Mouse (Mus musculus) kidney, embryonic 14.5 days (tissue): ENCODE data around the gene Myoc. TPM values are rescaled to one million over a fixed set of nuclear protein-coding genes. Genes with fewer than 3 reads are reported as not detected.

ENCODE experiments used
- ATAC-seq: fragments of 200-750 bp; cut with Nextera tagmentation; 2 replicates; pipeline ENCODE4 v1.8.0; 2017; ENCODE audit warnings: moderate number of reproducible peaks, mild to moderate bottlenecking, moderate TSS enrichment, moderate library complexity; ENCODE audit not compliant: low FRiP score, low TSS enrichment
- H3K27ac ChIP-seq: fragments of 300-500 bp; sonication (generic); 2 replicates; pipeline ENCODE4 v1.5.1; 2014; ENCODE audit warnings: low read depth, mild to moderate bottlenecking, low read length, moderate library complexity, mixed read lengths
- H3K27me3 ChIP-seq: fragments of 300-500 bp; sonication (generic); 2 replicates; pipeline ENCODE4 v1.6.1; 2014; ENCODE audit warnings: mild to moderate bottlenecking, low read length; ENCODE audit not compliant: control insufficient read depth, insufficient read depth
- H3K36me3 ChIP-seq: fragments of 300-500 bp; sonication (generic); 2 replicates; pipeline ENCODE4 v1.6.1; 2014; ENCODE audit warnings: low read length, mixed read lengths; ENCODE audit not compliant: control insufficient read depth, insufficient read depth
- H3K4me1 ChIP-seq: fragments of 300-500 bp; sonication (generic); 2 replicates; pipeline ENCODE4 v1.6.1; 2014; ENCODE audit warnings: low read length, mixed read lengths; ENCODE audit not compliant: control insufficient read depth, insufficient read depth
- H3K4me2 ChIP-seq: fragments of 300-500 bp; sonication (generic); replicated peaks from 2 replicates; pipeline ENCODE4 v1.6.1; 2014; ENCODE audit warnings: low read depth, mild to moderate bottlenecking, low read length
- H3K4me3 ChIP-seq: fragments of 300-500 bp; sonication (generic); 2 replicates; pipeline ENCODE4 v1.5.1; 2014; ENCODE audit warnings: mild to moderate bottlenecking, low read length
- H3K9ac ChIP-seq: fragments of 300-500 bp; sonication (generic); 2 replicates; pipeline ENCODE4 v1.6.1; 2014; ENCODE audit warnings: low read depth, mild to moderate bottlenecking, low read length, moderate library complexity
- H3K9me3 ChIP-seq: fragments of 300-500 bp; sonication (generic); 2 replicates; pipeline ENCODE4 v1.6.1; 2016; ENCODE audit warnings: low read length; ENCODE audit not compliant: control insufficient read depth
- WGBS: fragments of 180-500 bp; shearing (Covaris S2); extraction: QIAGEN DNeasy Blood & Tissue Kit; methylation state at CpG from one replicate; pipeline ENCODE4 v1.1.7; 2014; 5-methylcytosine and 5-hydroxymethylcytosine counted together
- polyA plus RNA-seq: library from polyadenylated mRNA; unstranded; fragments of >200 nt; fragmentation: Nextera tagmentation; extraction: Ambion mirVana; gene quantifications from 2 replicates; pipeline ENCODE4 v1.2.1, GENCODE M21; 2014

The Myoc gene
- polyA plus RNA-seq, result not detected in 2 replicates

DNA sequence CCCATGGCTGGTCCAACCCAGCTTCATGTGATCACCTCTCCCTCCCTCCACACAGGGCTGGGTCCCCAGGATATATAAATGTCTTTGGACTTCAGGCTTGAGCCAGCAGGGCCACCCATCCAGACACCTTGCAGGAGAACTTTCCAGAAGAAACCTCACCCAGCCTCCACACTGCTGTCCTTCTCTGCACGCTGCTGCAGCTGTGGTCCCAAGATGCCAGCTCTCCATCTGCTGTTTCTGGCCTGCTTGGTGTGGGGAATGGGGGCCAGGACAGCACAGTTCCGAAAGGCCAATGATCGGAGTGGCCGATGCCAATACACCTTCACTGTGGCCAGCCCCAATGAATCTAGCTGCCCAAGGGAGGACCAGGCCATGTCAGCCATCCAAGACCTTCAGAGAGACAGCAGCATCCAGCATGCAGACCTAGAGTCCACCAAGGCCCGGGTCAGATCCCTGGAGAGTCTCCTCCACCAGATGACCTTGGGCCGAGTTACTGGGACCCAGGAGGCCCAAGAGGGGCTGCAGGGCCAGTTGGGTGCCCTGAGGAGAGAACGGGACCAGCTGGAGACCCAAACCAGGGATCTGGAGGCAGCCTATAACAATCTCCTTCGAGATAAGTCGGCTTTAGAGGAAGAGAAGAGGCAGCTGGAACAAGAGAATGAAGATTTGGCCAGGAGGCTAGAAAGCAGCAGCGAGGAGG lies at the start of gene Myoc:
Gene Myoc, plus strand, starts transcription at position 105 of the 700 bp plus-strand sequence.
- H3K4me2 ChIP-seq, result no peak within 1 kb of the TSS
- no peaks in the 10 kb centered on the region for H3K9me3 ChIP-seq
- no peak within 1 kb of the TSS for H3K9ac ChIP-seq
- no peak within 1 kb of the TSS for H3K27ac ChIP-seq
- ATAC-seq, result no peak
- H3K36me3 ChIP-seq, result no peaks in the 10 kb centered on the region
- H3K4me1 ChIP-seq, result no peaks in the 10 kb centered on the region
- H3K4me3 ChIP-seq, result no peak within 1 kb of the TSS
- 83% methylated on average over 10 of the region's 10 CpGs for WGBS
- no peaks in the 10 kb centered on the region for H3K27me3 ChIP-seq

DNA sequence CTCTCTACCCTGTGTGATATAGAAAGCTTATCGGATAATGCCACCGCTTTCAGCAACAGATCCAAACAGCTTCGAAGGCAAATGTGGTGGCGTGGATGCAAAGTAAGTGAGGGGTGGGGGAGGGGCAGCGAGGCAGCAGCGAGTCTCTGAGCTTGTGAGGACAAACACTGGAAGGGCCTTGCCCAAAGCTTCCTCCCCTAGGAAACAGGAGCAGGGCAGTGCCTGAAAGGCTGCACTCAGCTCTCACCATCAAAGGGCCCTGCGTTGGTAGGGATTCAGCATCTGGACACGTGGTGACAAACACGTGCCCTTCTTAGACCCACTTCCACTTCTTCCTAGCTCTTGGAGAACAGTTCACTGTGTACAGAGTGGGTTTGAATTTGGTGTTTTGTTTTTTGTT lies 49.5 kb upstream of the Myoc start:
- Histone ChIP-seq H3K4me3 (no peak overlapping the region), H3K9ac (no peak overlapping the region), H3K4me2 (no peak overlapping the region), H3K36me3 (no peaks in the 10 kb centered on the region; the same call in 1 of the 2 replicates), H3K9me3 (no peaks in the 10 kb centered on the region), H3K27ac (no peak overlapping the region), H3K27me3 (no peaks in the 10 kb centered on the region), H3K4me1 (no peaks in the 10 kb centered on the region)
- WGBS, result 13% methylated on average over 9 of the region's 9 CpGs
- ATAC-seq, result peak; percentile 81; the same call in 1 of the 2 replicates

DNA sequence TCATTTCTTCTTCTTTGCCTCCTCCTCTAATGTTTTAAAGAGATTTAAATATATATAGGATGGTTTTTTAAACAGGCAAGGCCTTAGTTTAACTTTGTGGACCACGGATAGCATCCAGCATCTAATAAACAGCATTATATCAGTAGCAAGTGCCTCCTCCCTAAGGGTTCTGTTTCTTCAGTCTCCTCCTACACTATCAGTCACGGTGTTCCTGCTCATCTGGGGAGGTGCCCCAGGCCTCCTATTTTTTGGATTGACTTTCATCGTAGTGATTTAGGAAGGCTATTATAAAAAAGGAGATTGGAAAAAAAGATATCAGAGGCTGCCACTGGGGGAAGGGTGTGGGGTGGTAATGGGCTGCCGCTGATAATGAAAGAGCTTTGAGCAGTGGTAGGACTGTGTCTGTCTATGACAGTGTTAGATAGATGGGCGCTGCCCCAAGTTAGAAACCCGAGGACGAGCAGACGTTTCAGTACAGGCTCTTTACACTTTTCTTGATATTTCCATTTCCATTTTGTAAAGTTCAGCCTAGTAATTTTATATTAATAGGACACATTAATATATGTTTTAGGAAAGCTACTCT lies 48.4 kb upstream of the Myoc start:
- Histone ChIP-seq H3K27me3 (no peaks in the 10 kb centered on the region), H3K27ac (no peak overlapping the region), H3K4me1 (no peaks in the 10 kb centered on the region), H3K4me2 (no peak overlapping the region), H3K4me3 (no peak overlapping the region), H3K9ac (no peak overlapping the region), H3K9me3 (no peaks in the 10 kb centered on the region), H3K36me3 (no peaks in the 10 kb centered on the region; the same call in 1 of the 2 replicates)
- no peak for ATAC-seq
- WGBS, result 58% methylated on average over 8 of the region's 8 CpGs

DNA sequence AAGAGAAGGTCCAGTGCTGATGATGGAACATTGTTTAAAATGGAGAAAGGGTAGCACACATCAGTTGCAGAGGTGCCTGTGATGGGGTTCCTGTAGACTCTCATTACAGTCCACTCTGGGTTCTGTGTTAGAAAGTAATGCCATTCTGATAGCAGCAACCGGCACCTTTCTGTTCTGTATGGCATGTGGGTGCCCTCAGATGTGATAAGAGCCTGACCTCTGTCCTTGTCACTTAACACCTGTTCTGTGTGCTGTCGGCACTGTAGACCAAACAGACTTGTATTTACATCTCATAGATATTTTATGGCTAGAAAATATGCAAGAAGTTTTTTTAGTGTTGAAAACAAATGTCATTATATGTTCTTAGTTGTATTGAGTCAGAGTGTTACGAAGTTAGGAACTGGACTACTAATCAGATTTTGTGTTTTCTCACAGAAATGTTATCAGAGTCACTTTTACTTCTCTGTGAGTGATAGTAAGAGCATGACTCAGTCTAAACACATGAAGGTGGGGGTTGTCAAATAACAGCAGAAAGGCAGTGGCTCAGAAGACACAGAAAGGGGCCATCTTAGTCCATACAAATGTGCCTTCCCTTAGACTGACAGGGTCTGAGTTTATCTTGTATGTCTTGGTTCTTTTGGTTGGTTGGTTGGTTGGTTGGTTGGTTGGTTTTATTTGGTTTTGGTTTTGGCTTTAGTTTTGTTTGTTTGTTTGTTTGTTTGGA lies 41.4 kb upstream of the Myoc start:
- no peak overlapping the region for H3K27ac ChIP-seq
- ATAC-seq, result no peak
- no peak overlapping the region for H3K4me2 ChIP-seq
- H3K4me3 ChIP-seq, result no peak overlapping the region
- H3K4me1 ChIP-seq, result no peaks in the 10 kb centered on the region
- WGBS, result 87% methylated on average over 3 of the region's 3 CpGs
- H3K9ac ChIP-seq, result no peak overlapping the region
- H3K27me3 ChIP-seq, result no peaks in the 10 kb centered on the region
- no peaks in the 10 kb centered on the region for H3K9me3 ChIP-seq
- peaks cover 15% of the 10 kb centered on the region; the same call in 1 of the 2 replicates for H3K36me3 ChIP-seq

DNA sequence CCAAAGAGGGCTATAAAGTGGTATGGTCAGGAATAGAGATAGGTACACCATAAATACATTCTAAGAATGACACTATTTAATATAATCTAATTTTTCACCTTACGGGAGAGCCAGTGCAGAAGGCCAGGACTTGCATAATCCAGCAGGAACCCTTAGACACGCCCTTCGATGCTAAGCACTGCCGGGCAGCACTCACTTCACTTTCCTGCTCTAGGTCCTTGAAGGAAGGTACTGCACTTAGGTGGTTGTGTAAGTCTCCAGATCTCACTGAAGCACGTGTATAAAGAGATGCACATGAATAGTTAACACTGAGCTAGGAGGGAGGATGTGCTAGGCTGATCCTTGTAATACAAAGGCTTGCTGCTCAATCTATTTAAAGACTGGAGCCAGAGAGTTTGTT lies 39.3 kb upstream of the Myoc start:
- Histone ChIP-seq H3K4me2 (no peak overlapping the region), H3K4me1 (no peaks in the 10 kb centered on the region), H3K27ac (no peak overlapping the region), H3K4me3 (no peak overlapping the region), H3K27me3 (no peaks in the 10 kb centered on the region), H3K9ac (no peak overlapping the region), H3K9me3 (no peaks in the 10 kb centered on the region), H3K36me3 (peaks cover 15% of the 10 kb centered on the region; the same call in 1 of the 2 replicates)
- ATAC-seq, result no peak
- 95% methylated on average over 5 of the region's 5 CpGs for WGBS

DNA sequence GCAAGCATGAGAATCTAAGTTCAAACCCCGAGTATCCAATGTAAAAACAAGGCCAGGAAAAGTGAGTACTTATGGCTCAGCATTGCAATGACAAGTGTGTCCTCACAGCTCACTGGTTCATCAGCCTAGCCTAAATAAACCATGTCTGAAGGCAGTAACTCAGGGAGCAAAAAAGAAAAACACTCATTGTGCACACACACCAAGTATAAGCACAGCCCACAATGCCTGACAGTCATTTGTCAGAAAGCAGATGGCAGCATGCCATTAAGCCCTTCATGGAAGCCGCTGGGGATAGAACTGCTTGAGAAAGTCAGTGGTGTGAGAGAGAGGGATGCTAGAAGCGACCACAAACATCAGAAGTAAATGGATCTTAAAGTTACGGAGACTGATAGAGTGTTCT lies 37.7 kb upstream of the Myoc start:
- 71% methylated on average over 4 of the region's 4 CpGs for WGBS
- no peak overlapping the region for H3K27ac ChIP-seq
- ATAC-seq, result no peak
- H3K27me3 ChIP-seq, result no peaks in the 10 kb centered on the region
- no peak overlapping the region for H3K4me2 ChIP-seq
- no peak overlapping the region for H3K9ac ChIP-seq
- H3K9me3 ChIP-seq, result no peaks in the 10 kb centered on the region
- no peak overlapping the region for H3K4me3 ChIP-seq
- H3K4me1 ChIP-seq, result no peaks in the 10 kb centered on the region
- peaks cover 15% of the 10 kb centered on the region; the same call in 1 of the 2 replicates for H3K36me3 ChIP-seq

DNA sequence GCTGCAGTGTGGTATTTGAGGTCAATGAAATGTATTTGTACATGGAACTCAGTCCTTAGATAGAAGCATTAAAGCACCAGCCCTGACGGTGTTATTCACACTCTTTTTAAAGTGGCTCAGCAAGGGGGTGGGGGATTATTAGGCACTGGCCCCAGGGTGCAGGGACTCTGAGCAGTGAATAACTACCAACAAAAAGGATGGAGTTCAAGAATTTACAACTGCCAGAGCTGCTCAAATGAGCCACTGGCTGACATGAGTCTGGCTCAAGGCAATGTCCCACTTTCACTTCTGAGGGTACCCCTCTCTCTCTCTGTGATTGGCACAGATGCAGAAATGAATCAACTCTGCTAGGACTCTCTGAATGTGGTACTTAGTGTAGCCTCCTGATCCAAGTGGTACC lies 30.8 kb upstream of the Myoc start:
- no peaks in the 10 kb centered on the region for H3K9me3 ChIP-seq
- no peak for ATAC-seq
- no peak overlapping the region for H3K27ac ChIP-seq
- no peaks in the 10 kb centered on the region for H3K27me3 ChIP-seq
- WGBS, result 20% methylated on average over 1 of the region's 1 CpGs
- no peaks in the 10 kb centered on the region for H3K4me1 ChIP-seq
- no peak overlapping the region for H3K4me3 ChIP-seq
- H3K36me3 ChIP-seq, result no peaks in the 10 kb centered on the region
- H3K4me2 ChIP-seq, result no peak overlapping the region
- H3K9ac ChIP-seq, result no peak overlapping the region

DNA sequence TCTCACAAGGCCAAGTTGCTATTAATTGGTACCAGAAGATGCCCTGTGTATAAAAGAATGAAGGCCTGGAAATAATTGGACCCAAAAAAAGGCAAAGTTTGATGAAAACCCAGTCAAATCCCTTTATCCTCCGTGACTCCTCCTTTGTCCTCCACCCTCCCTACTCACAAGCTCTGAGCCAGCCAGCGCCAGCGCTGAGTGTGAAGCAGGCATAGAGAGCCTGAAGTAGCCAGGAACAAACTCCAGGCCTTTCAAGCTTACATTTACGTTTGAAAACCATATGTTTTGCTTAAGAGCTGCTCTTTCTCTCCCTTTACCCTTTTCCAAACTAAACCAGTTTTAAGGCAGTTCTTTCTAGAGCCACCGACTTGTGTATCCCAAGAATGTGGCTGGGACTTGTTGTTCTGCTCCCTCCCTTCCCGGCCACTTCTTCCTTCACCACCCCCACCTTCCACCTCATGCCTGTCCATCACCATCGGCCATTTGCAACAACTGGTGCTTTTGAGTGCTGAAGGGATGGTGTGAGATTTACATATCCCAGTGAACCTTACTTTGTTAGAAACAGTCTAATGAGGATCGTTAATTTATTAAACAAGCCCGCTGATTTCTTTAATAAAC lies 29.2 kb upstream of the Myoc start:
- no peaks in the 10 kb centered on the region for H3K4me1 ChIP-seq
- no peak overlapping the region for H3K27ac ChIP-seq
- H3K9ac ChIP-seq, result no peak overlapping the region
- 49% methylated on average over 9 of the region's 9 CpGs for WGBS
- no peak for ATAC-seq
- no peak overlapping the region for H3K4me2 ChIP-seq
- H3K27me3 ChIP-seq, result no peaks in the 10 kb centered on the region
- H3K9me3 ChIP-seq, result no peaks in the 10 kb centered on the region
- H3K36me3 ChIP-seq, result no peaks in the 10 kb centered on the region
- no peak overlapping the region for H3K4me3 ChIP-seq
